Mouse (Mus musculus): ENCODE measurements around the gene Ccdc172. TPM values are rescaled to one million over a fixed set of nuclear protein-coding genes. Genes with fewer than 3 reads are reported as not detected.
A peak's percentile ranks its signal among the peaks of the same experiment; 100 is the strongest.

Ccdc172 gene
- polyA plus RNA-seq, 1 experiment from 2014 or later = not detected

- DNase-seq (ENCODE audit: low read depth, low spot score) (peak; percentile 78), ATAC-seq (peak; percentile 92)
- H3K27me3 ChIP-seq = no peaks in the 10 kb centered on the region
- ChIA-PET POLR2A (interaction anchor here (0.6 to 0.7 kb wide), 2 partner anchors 26 to 807 kb away, joined by 3 to 4 read pairs; no protein-coding TSS in a partner anchor), CTCF (no interaction called here)
- in situ Hi-C loops (cut with MboI; ENCODE audit: low pct_unique_long_range_greater_than_20kb) = no loop called here
- no peak for TF ChIP-seq CTCF (IDR thresholded peaks at IDR 0.05)
These were observed 12.1 kb downstream of the Ccdc172 start for GRCm38 (mm10) chr19:58523736-58524394.

DNA sequence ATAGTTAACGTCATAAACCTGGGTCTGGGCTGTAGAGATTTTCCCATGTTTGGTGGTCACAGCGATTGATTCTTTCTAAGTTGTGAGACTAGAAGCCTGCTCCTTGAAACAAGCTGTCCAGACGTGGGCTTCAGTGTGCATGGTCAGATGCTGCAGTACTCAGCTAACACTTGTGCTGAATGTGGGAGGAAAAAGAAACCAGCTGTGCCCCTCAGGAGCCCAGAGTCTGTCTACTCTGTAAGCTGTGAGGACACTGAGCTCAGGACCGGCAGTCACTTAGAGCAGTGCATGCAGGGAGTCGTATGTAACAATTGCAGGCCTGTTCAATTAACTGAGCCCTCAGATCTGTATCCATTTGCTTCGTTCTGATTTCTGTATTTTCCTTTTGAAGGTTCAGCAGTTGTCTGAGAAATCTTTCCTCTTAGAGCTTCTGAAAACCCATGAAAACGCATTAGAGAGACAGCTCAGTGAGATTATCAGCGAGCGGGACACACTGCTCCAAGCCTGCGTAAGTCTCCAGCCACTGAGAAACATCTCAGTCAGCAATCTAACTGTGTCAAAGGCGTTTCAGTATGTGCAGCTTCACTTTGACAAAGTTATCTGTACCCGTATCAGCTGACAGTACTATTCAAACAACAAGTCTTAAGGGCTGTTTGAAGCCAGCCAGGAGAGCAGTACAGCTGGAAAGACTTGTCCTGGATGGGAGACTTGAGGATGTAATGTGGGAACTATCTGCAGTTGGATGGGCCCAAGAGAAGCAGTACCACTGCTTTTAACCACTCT, 13.9 kb downstream of the Ccdc172 start:
- ChIA-PET POLR2A (no interaction called here), CTCF (interaction anchor here (0.9 kb wide), 1 partner anchor 8 kb away, joined by 3 read pairs; no protein-coding TSS in a partner anchor)
- ATAC-seq (no peak), DNase-seq (ENCODE audit: low read depth, low spot score) (no peak)
- in situ Hi-C loops (cut with MboI; ENCODE audit: low pct_unique_long_range_greater_than_20kb) = no loop called here
- no peak for TF ChIP-seq CTCF (IDR thresholded peaks at IDR 0.05)
- no peaks in the 10 kb centered on the region for H3K27me3 ChIP-seq

- DNase-seq (ENCODE audit: low read depth, low spot score) = no peak
- ATAC-seq = no peak
- in situ Hi-C loops (cut with MboI; ENCODE audit: low pct_unique_long_range_greater_than_20kb) = no loop called here
- no peak for TF ChIP-seq CTCF (IDR thresholded peaks at IDR 0.05)
- ChIA-PET POLR2A (no interaction called here), CTCF (interaction anchor here (0.9 to 1.3 kb wide), 3 partner anchors 8 to 33 kb away, joined by 3 to 5 read pairs (median 3); no protein-coding TSS in a partner anchor)
- H3K27me3 ChIP-seq = peaks cover 12% of the 10 kb centered on the region
These were observed 21.3 kb downstream of the Ccdc172 start for GRCm38 (mm10) chr19:58533077-58533476.

DNA sequence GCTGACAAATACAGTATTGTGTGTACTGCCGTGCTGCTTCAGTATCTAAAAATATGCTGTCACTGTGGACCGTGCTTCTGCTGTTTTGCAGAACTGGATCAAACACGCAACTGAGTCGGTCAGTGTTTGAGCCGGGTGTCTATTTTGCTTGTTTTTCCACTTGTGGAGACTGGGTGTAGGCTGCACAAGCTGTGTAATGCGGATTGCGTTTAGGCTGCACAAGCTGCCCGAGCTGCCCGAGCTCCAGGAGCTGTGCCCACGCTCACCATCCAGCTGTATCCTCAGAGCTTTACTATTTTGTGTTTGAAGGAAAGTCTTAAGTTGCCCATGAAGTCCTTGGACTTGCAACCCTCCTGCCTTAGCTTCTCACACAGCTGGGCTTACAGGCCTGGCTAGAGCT, 24.9 kb downstream of the Ccdc172 start:
- in situ Hi-C loops (cut with MboI; ENCODE audit: low pct_unique_long_range_greater_than_20kb) = no loop called here
- TF ChIP-seq CTCF (IDR thresholded peaks at IDR 0.05) = no peak
- peaks cover 18% of the 10 kb centered on the region for H3K27me3 ChIP-seq
- no peak for ATAC-seq
- CTCF ChIA-PET = no interaction called here
- POLR2A ChIA-PET = no interaction called here
- DNase-seq (ENCODE audit: low read depth, low spot score) = no peak

DNA sequence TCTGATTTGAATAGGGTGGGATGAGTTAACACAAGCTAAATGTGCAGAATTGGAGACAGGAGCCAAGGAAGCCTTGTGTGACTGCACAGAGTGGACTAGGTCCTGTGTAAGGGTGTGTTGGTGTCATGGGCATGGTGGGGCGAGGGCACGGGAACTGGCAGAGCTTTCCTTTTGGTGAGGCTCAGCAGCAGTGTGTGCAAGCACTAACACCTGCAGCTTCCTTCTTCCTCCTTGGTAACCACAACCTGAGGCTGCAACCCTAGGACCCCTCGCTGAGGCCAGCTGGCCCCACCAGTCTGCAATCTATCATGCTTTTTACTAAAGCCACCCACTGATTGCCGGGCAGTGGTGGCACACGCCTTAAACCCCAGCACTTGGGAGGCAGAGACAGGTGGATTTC, 28.6 kb downstream of the Ccdc172 start:
- ATAC-seq (no peak), DNase-seq (ENCODE audit: low read depth, low spot score) (no peak)
- in situ Hi-C loops (cut with MboI; ENCODE audit: low pct_unique_long_range_greater_than_20kb) = no loop called here
- peaks cover 18% of the 10 kb centered on the region for H3K27me3 ChIP-seq
- no peak for TF ChIP-seq CTCF (IDR thresholded peaks at IDR 0.05)
- CTCF ChIA-PET = interaction anchor here (1.3 kb wide), 1 partner anchor 18 kb away, joined by 5 read pairs; no protein-coding TSS in a partner anchor
- POLR2A ChIA-PET = no interaction called here

DNA sequence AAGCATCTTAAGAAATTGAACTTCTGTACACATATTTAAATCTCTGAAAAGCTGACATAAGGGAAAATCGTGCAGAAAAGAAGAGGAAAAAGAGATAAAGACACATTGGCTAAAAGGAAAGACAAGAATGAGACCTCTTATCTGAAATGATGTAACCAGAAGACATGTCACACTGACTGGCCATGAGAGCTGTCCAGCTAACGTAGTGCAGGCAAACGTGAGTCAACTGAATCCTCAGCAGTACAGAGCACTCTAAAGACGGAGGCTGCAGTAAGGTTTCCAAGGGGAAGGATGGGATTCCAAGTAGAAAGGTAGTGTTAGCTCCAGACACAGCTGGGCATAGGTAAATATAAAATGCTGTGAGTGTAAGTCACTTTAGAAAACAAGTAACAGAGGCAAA, 36.6 kb downstream of the Ccdc172 start:
- in situ Hi-C loops (cut with MboI; ENCODE audit: low pct_unique_long_range_greater_than_20kb) = no loop called here
- DNase-seq (ENCODE audit: low read depth, low spot score) = no peak
- no peak for ATAC-seq
- TF ChIP-seq CTCF (IDR thresholded peaks at IDR 0.05) = no peak
- ChIA-PET POLR2A (no interaction called here), CTCF (interaction anchor here (1.7 kb wide), 1 partner anchor 10 kb away, joined by 7 read pairs; no protein-coding TSS in a partner anchor)
- H3K27me3 ChIP-seq = peaks cover 10% of the 10 kb centered on the region

GRCm38 (mm10) chr19:58550489-58550888, 38.7 kb downstream of the Ccdc172 start:
- in situ Hi-C loops (cut with MboI; ENCODE audit: low pct_unique_long_range_greater_than_20kb) = loop anchor here (10.0 kb wide), 4 partner anchors 236 to 896 kb away; no protein-coding TSS in a partner anchor
- no peak for TF ChIP-seq CTCF (IDR thresholded peaks at IDR 0.05)
- ChIA-PET POLR2A (no interaction called here), CTCF (no interaction called here)
- peak; percentile 73 for ATAC-seq
- DNase-seq (ENCODE audit: low read depth, low spot score) = peak; percentile 24
- peaks cover 14% of the 10 kb centered on the region for H3K27me3 ChIP-seq

GRCm38 (mm10) chr19:58550916-58551315, 39.1 kb downstream of the Ccdc172 start:
- in situ Hi-C loops (cut with MboI; ENCODE audit: low pct_unique_long_range_greater_than_20kb) = loop anchor here (10.0 kb wide), 4 partner anchors 236 to 896 kb away; no protein-coding TSS in a partner anchor
- POLR2A ChIA-PET = no interaction called here
- CTCF ChIA-PET = no interaction called here
- DNase-seq (ENCODE audit: low read depth, low spot score) (peak; percentile 4), ATAC-seq (no peak)
- H3K27me3 ChIP-seq = peaks cover 14% of the 10 kb centered on the region
- no peak for TF ChIP-seq CTCF (IDR thresholded peaks at IDR 0.05)

GRCm38 (mm10) chr19:58554974-58555373, 43.2 kb downstream of the Ccdc172 start:
- TF ChIP-seq CTCF (IDR thresholded peaks at IDR 0.05) = no peak
- ChIA-PET CTCF (no interaction called here), POLR2A (no interaction called here)
- ATAC-seq = no peak
- DNase-seq (ENCODE audit: low read depth, low spot score) = no peak
- H3K27me3 ChIP-seq = peaks cover 42% of the 10 kb centered on the region
- in situ Hi-C loops (cut with MboI; ENCODE audit: low pct_unique_long_range_greater_than_20kb) = loop anchor here (5.0 to 10.0 kb wide), 5 partner anchors 83 to 900 kb away; no protein-coding TSS in a partner anchor

- POLR2A ChIA-PET = no interaction called here
- CTCF ChIA-PET = interaction anchor here (0.7 to 1.8 kb wide), 9 partner anchors 10 to 742 kb away, joined by 3 to 7 read pairs (median 4); no protein-coding TSS in a partner anchor
- TF ChIP-seq CTCF (IDR thresholded peaks at IDR 0.05) = peak; percentile 83
- H3K27me3 ChIP-seq = peaks cover 65% of the 10 kb centered on the region
- in situ Hi-C loops (cut with MboI; ENCODE audit: low pct_unique_long_range_greater_than_20kb) = loop anchor here (5.0 to 10.0 kb wide), 5 partner anchors 86 to 904 kb away; no protein-coding TSS in a partner anchor
- ATAC-seq (no peak), DNase-seq (ENCODE audit: low read depth, low spot score) (no peak)
These were observed 46.6 kb downstream of the Ccdc172 start for GRCm38 (mm10) chr19:58558352-58558751.
